Mouse (Mus musculus) stomach, postnatal 0 days (tissue): ENCODE measurements around the gene Slit1. TPM values are rescaled to one million over a fixed set of nuclear protein-coding genes. Genes with fewer than 3 reads are reported as not detected.

ENCODE experiments used
- ATAC-seq: fragments of 200-750 bp; cut with Nextera tagmentation; 2 replicates; pipeline ENCODE4 v1.8.0; 2017; ENCODE audit not compliant: low FRiP score, low TSS enrichment
- DNase-seq: peaks from one replicate; pipeline ENCODE4 v3.0.0-alpha.2; 2016; ENCODE audit warnings: low spot score
- H3K27ac ChIP-seq: fragments of 300-500 bp; sonication (generic); replicated peaks from 2 replicates; pipeline ENCODE4 v1.5.1; 2014; ENCODE audit warnings: mild to moderate bottlenecking, control low read depth
- H3K27me3 ChIP-seq: fragments of 300-500 bp; sonication (generic); 2 replicates; pipeline ENCODE4 v1.6.1; 2014; ENCODE audit warnings: low read length; ENCODE audit not compliant: control insufficient read depth, insufficient read depth
- H3K36me3 ChIP-seq: fragments of 300-500 bp; sonication (generic); 2 replicates; pipeline ENCODE4 v1.6.1; 2014; ENCODE audit warnings: low read length, mixed read lengths; ENCODE audit not compliant: control insufficient read depth, insufficient read depth
- H3K4me1 ChIP-seq: fragments of 300-500 bp; sonication (generic); replicated peaks from 2 replicates; pipeline ENCODE4 v1.6.1; 2014; ENCODE audit warnings: antibody characterized with exemption; ENCODE audit not compliant: control insufficient read depth, insufficient read depth
- H3K4me2 ChIP-seq: fragments of 300-500 bp; sonication (generic); replicated peaks from 2 replicates; pipeline ENCODE4 v1.6.1; 2014; ENCODE audit warnings: low read depth, mild to moderate bottlenecking, control low read depth, moderate library complexity
- H3K4me3 ChIP-seq: fragments of 300-500 bp; sonication (generic); 2 replicates; pipeline ENCODE4 v1.5.1; 2014; ENCODE audit warnings: low read depth, low read length, control low read depth
- H3K9ac ChIP-seq: fragments of 300-500 bp; sonication (generic); 2 replicates; pipeline ENCODE4 v1.6.1; 2014; ENCODE audit warnings: mild to moderate bottlenecking, low read length, control low read depth, mixed read lengths
- H3K9me3 ChIP-seq: fragments of 300-500 bp; sonication (generic); 2 replicates; pipeline ENCODE4 v1.6.1; 2016; ENCODE audit warnings: low read length; ENCODE audit not compliant: control insufficient read depth
- CTCF ChIP-seq: IDR thresholded peaks from 2 replicates; pipeline ENCODE4 v1.5.1; 2016; ENCODE audit warnings: antibody characterized with exemption, low read depth, mild to moderate bottlenecking, moderate library complexity
- EP300 ChIP-seq: optimal IDR thresholded peaks from 2 replicates; pipeline ENCODE3; 2016; ENCODE audit warnings: antibody characterized with exemption
- WGBS: fragments of 180-500 bp; shearing (Covaris S2); extraction: QIAGEN DNeasy Blood & Tissue Kit; methylation state at CpG from one replicate; pipeline ENCODE4 v1.1.7; 2014; 5-methylcytosine and 5-hydroxymethylcytosine counted together
- polyA plus RNA-seq: library from polyadenylated mRNA; unstranded; fragments of >200 nt; fragmentation: Nextera tagmentation; extraction: Ambion mirVana; gene quantifications from 2 replicates; pipeline ENCODE4 v1.2.1, GENCODE M21; 2015

Gene Slit1
- polyA plus RNA-seq, 1 experiment from 2014 or later = 0.28 TPM

- Histone ChIP-seq H3K4me2 (no peak overlapping the region), H3K9me3 (no peaks in the 10 kb centered on the region), H3K4me3 (no peak overlapping the region), H3K9ac (no peak overlapping the region), H3K4me1 (no peaks in the 10 kb centered on the region), H3K27me3 (no peaks in the 10 kb centered on the region), H3K27ac (no peak overlapping the region), H3K36me3 (no peaks in the 10 kb centered on the region)
- DNase-seq (no peak), ATAC-seq (no peak)
- TF ChIP-seq EP300 = no peak
- TF ChIP-seq CTCF = no peak
- 79% methylated on average over 15 of the region's 15 CpGs for WGBS
These were observed 11.3 kb upstream of the Slit1 start for GRCm38 (mm10) chr19:41754760-41755159.

- WGBS = 77% methylated on average over 11 of the region's 11 CpGs
- Histone ChIP-seq H3K27me3 (no peaks in the 10 kb centered on the region), H3K36me3 (no peaks in the 10 kb centered on the region), H3K9ac (no peak overlapping the region), H3K27ac (no peak overlapping the region), H3K4me3 (no peak overlapping the region), H3K4me1 (no peaks in the 10 kb centered on the region), H3K9me3 (no peaks in the 10 kb centered on the region), H3K4me2 (no peak overlapping the region)
- ATAC-seq (no peak), DNase-seq (no peak)
- TF ChIP-seq EP300 = no peak
- TF ChIP-seq CTCF = no peak
These were observed 8.4 kb upstream of the Slit1 start for GRCm38 (mm10) chr19:41751906-41752305.

DNA sequence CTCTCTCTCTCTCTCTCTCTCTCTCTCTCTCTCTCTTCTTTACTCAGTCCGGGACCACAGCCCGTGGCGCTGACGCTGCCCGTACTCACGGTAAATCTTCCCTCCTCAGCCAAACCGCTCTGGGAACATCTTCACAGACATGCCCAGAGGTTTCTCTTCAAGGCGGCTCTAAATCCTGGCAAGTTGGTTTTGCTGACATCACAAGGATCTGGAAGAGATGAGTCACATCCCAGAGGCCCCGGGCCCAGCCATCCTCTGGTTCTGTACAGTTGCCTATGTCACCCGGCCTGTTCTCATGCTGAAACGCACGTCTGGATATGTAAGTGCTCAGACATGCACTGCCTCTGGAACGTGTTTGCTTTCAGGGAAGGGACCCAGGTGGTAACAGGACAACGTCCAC lies 4.0 kb upstream of the Slit1 start:
- 69% methylated on average over 14 of the region's 14 CpGs for WGBS
- no peaks in the 10 kb centered on the region for H3K36me3 ChIP-seq
- ATAC-seq = peak; percentile 51
- no peaks in the 10 kb centered on the region for H3K9me3 ChIP-seq
- TF ChIP-seq CTCF = no peak
- TF ChIP-seq EP300 = no peak
- H3K9ac ChIP-seq = no peak overlapping the region
- H3K27ac ChIP-seq = no peak overlapping the region
- H3K27me3 ChIP-seq = peaks cover 7% of the 10 kb centered on the region; the same call in 1 of the 2 replicates
- no peak overlapping the region for H3K4me3 ChIP-seq
- peaks cover 3% of the 10 kb centered on the region; the same call in 1 of the 2 replicates for H3K4me1 ChIP-seq
- no peak overlapping the region for H3K4me2 ChIP-seq
- DNase-seq = no peak

DNA sequence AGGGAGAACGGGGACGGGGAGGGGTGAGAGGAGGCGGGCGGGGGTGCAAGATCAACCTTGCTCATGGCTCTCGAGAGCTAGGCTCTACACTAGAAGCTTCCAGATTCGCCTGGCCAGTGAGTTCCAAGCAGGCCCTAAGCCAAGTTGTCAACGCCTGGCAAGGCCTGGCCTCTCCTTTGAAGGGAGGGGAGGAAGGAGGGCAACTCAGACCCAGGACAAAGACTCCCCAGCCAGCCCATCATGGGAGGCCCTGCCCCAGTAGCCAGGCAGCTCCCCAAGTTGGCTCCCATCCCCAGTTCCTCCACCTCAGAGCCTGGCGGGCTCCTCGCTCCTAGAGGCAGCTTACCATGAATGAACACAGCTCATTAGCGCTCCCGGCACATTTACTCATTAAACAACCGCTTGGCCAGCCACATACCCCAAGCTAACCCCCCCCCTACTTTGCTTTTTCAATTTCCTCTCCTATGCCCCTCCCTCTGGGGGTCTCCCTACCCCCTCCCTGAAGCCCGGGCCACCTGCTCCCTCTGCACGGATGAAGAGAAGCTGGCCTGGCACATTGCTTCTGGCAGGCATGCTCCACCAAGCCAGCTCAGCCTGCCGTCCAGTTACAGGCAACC lies 2.6 kb upstream of the Slit1 start:
- TF ChIP-seq EP300 = no peak
- TF ChIP-seq CTCF = no peak
- peaks cover 3% of the 10 kb centered on the region; the same call in 1 of the 2 replicates for H3K4me1 ChIP-seq
- 53% methylated on average over 15 of the region's 15 CpGs for WGBS
- no peak overlapping the region for H3K4me2 ChIP-seq
- ATAC-seq (no peak), DNase-seq (no peak)
- H3K9ac ChIP-seq = no peak overlapping the region
- no peak overlapping the region for H3K27ac ChIP-seq
- no peaks in the 10 kb centered on the region for H3K9me3 ChIP-seq
- H3K27me3 ChIP-seq = peaks cover 10% of the 10 kb centered on the region; the same call in 1 of the 2 replicates
- H3K4me3 ChIP-seq = no peak overlapping the region
- H3K36me3 ChIP-seq = no peaks in the 10 kb centered on the region

- no peak for TF ChIP-seq CTCF
- TF ChIP-seq EP300 = no peak
- no peak overlapping the region for H3K9ac ChIP-seq
- peaks cover 3% of the 10 kb centered on the region; the same call in 1 of the 2 replicates for H3K4me1 ChIP-seq
- H3K9me3 ChIP-seq = no peaks in the 10 kb centered on the region
- ATAC-seq = no peak
- peaks cover 10% of the 10 kb centered on the region; the same call in 1 of the 2 replicates for H3K27me3 ChIP-seq
- no peak overlapping the region for H3K4me3 ChIP-seq
- WGBS = 25% methylated on average over 4 of the region's 4 CpGs
- DNase-seq = no peak
- no peak overlapping the region for H3K27ac ChIP-seq
- H3K4me2 ChIP-seq = no peak overlapping the region
- H3K36me3 ChIP-seq = no peaks in the 10 kb centered on the region
These were observed 4.6 kb downstream of the Slit1 start for GRCm38 (mm10) chr19:41738896-41739295.

DNA sequence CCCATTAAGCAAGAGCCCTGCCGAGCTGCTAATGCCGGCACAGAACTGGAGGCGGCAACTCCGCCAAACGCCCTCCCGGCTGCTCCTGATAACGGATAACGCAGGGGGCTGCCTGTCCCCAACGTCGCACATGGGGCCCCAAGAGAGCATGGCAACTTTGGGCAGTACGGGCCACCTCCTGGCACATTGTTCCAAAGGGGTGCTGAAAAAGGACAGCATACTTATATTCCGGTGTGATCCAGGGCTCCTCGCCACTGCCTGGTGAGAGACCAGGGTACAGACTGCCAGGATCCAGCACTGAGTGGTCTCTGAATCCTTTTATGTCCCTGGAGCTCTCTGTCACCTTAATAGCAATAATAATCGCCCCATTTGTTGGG lies 5.0 kb downstream of the Slit1 start:
- no peak for TF ChIP-seq EP300
- TF ChIP-seq CTCF = no peak
- Histone ChIP-seq H3K4me1 (peaks cover 3% of the 10 kb centered on the region; the same call in 1 of the 2 replicates), H3K27ac (no peak overlapping the region), H3K9me3 (no peaks in the 10 kb centered on the region), H3K4me3 (no peak overlapping the region), H3K27me3 (peaks cover 8% of the 10 kb centered on the region; the same call in 1 of the 2 replicates), H3K9ac (no peak overlapping the region), H3K36me3 (no peaks in the 10 kb centered on the region), H3K4me2 (no peak overlapping the region)
- DNase-seq (no peak), ATAC-seq (no peak)
- 9% methylated on average over 14 of the region's 14 CpGs for WGBS
